Mouse (Mus musculus) ES-Bruce4 (cell line): ENCODE results near the gene Pcnp.

ENCODE experiments used
- CTCF ChIP-seq: IDR thresholded peaks from one replicate; pipeline ENCODE4 v1.8.1; 2011; ENCODE audit warnings: low read depth, low read length
- POLR2A ChIP-seq: IDR thresholded peaks from one replicate; pipeline ENCODE4 v1.8.1; 2011; ENCODE audit warnings: low read length; ENCODE audit not compliant: insufficient read depth

DNA sequence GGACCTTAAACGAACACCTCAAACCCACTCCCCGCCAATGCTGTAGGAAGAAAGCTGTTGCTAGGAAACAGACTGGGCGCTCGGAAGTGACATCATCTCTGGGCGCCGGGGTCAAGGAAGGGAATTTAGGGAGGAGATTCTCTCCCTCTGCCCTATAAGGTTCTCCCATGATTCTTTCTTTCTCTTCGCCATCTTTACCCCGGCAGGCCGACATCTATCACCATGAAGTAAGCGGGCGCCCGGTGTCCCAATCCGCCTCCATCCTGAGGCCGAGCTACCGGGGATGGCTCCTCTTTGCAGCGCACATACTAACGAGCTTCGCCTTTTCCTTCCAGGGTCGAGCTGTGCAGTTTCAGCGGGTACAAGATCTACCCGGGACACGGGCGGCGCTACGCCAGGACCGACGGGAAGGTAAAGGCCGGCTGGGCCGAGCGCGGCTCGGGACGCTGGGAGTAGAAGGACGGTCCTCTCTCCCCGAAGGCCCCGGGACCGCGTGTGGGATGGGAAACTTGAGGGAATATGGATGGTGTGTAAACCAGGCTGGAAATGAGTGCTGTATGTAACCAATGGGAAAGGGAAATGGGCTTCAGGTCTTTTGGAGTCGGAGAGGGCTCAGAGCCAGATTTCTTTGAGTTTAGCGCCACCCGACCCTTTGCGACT lies 63.2 kb downstream of the Pcnp start, which contains the start of gene Rpl24:
- no peak for TF ChIP-seq CTCF
- TF ChIP-seq POLR2A = no peak
